Mouse (Mus musculus): ENCODE results near the gene Msh4.

DNA sequence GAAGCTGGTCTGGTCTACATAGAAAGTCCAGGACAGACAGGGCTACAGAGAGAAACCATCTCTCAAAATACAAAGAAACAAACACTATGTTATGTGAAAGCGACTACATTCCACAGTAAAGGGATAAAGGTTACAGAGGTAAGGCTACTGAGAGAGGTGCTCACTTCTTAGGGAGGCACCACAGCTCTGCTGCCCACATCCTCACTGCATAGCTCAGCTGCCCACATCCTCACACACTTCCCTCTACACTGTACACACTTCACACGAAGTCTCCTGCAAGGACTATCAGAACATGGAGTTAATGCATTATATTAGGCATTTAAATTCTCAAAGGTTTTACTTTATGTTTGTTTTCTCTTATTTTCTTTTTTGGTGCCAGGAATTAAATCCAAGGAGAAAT lies 42.1 kb downstream of the Msh4 start:
- no peak for TF ChIP-seq CTCF (IDR thresholded peaks at IDR 0.05; ENCODE audit: insufficient read depth, low read depth, low read length)
- no peak for TF ChIP-seq POLR2A (IDR thresholded peaks at IDR 0.05; ENCODE audit: insufficient read depth, low read depth, low read length)

Measured in olfactory bulb, adult 2 months (tissue).